Mouse (Mus musculus): ENCODE data around the gene Slc22a18. TPM values are rescaled to one million over a fixed set of nuclear protein-coding genes. Genes with fewer than 3 reads are reported as not detected.

The Slc22a18 gene
- 0.43 TPM in 2 replicates for polyA plus RNA-seq (2016; fragmentation: Nextera tagmentation; extraction: Ambion mirVana)

DNA sequence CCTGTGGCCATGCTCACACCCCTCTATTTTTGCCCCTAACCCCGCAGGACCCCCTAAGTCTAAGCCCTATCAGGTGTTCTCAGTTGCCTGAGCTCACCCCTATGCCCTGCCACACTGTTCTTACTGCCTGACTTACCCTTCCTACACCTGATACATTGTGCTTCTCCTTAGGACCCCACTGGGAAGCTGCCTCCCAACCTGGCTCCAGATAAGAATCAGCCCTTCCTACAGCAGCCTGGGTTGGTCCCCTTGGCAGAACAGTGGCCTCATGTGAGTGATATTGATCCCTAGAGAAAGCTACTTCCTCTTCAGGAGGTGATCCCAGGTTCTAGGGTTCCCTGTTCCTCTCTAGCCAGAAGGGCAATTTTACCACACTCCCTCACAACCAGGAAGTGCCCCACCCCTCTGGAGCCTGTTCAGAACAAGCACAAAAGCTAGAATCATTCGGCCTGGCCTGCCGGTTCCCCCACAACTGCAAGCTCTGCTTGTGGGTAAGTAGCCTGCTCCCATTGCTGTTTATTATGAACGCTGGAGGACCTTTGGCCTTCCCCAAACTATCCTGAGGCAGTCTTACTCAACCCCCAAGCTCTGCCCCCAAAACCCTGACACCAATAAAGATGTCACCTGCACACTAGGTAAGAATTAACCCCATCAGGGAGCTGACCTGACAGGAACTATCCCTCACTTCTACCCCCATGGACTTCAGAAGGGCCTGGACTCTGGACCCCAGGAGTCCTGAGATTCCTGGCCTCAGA lies at the start of gene Slc22a18:
TSS of gene Slc22a18 (plus strand) at position 390 of the 755 bp plus-strand sequence.
- DNase-seq (ENCODE audit: extremely low spot score, low spot score): no peak
- Histone ChIP-seq H3K4me1 (peaks cover 24% of the 10 kb centered on the region), H3K36me3 (replicated peaks) (no peaks in the 10 kb centered on the region), H3K27me3 (ENCODE audit: poor library complexity, severe bottlenecking) (peaks cover 52% of the 10 kb centered on the region), H3K9me3 (no peaks in the 10 kb centered on the region), H3K4me3 (no peak within 1 kb of the TSS), H3K27ac (no peak within 1 kb of the TSS)
- 55% methylated on average over 4 of the region's 4 CpGs for WGBS

DNA sequence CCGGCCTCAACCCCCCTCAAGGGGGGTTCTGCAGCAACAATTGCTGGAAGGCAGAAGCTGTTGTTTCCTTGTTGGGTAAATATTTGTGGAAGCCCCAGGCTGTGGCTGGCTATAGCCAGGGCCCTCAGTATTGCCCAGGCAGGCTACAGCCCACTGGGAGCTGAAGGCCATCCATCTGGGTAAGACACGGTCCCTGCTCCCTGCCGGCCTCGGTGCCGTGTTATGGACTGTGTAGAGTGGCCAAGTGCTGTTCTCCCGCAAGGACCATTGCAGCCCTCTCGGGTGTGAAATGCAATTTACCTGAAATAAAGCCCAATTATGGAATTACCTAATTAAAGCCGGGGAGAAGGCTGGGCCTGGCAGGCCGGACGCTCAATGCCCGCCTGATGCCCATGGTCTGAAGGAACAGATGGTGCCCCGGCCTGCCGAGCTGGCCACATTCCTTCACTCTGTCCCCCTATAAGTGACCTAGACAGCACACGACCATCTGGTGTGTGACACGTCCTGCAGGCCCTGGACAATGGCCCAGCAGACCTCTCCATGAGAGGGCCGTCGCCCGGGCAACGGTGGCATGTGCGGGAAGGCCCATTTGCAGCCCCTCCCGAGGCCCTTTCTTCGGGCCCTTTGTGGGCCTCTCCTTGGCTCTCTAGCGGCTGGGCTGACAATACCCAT lies 45.3 kb upstream of the Slc22a18 start:
- 47% methylated on average over 23 of the region's 23 CpGs for WGBS

DNA sequence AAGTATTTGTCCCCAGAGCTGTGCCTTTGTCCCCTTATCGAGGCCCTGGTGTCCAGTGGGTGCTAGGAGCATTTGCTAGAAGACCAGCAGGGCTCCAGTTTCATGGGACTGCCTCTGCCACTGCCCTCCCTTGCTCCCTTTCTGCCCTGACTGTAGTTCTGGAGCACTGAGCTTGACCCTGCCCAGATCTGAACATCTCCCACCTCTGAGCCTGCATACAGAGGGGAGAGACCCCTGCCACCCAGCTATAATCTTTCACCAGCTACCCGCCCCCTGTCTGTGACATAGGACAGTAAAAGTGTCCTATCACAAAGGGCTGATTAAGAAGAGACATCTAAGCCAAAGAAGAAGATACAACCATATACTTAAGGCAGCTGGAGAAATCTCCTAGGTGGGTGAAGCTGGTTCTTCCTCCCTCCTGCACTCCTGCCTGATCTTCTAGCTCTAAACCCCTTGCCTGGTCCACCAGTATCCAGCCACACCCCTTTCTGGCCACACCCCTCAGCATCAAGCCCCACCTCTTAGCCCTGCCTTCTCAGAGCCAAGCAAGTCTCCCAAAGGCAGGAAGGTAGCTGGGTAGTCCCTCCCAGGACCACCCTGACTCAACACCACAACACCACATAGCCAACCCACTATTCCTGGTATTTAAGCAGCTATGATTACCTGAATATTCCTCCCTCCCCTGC lies 44.6 kb upstream of the Slc22a18 start:
- no peaks in the 10 kb centered on the region for H3K9me3 ChIP-seq
- peak overlapping the region; percentile 21; the same call in 1 of the 2 replicates for H3K4me3 ChIP-seq
- peak overlapping the region; percentile 81 for H3K27ac ChIP-seq
- peaks cover 36% of the 10 kb centered on the region for H3K4me1 ChIP-seq
- H3K27me3 ChIP-seq (ENCODE audit: poor library complexity, severe bottlenecking): peaks cover 95% of the 10 kb centered on the region
- 48% methylated on average over 2 of the region's 2 CpGs for WGBS
- peak; percentile 39 for DNase-seq (ENCODE audit: extremely low spot score, low spot score)
- H3K36me3 ChIP-seq (replicated peaks): no peaks in the 10 kb centered on the region

More for the DNA sequence above, 45.3 kb upstream of the Slc22a18 start:
- DNase-seq (ENCODE audit: extremely low spot score, low spot score): peak; percentile 82
- Histone ChIP-seq H3K27ac (peak overlapping the region; percentile 81), H3K4me3 (peak overlapping the region; percentile 21; the same call in 1 of the 2 replicates), H3K27me3 (ENCODE audit: poor library complexity, severe bottlenecking) (peaks cover 95% of the 10 kb centered on the region), H3K36me3 (replicated peaks) (no peaks in the 10 kb centered on the region), H3K9me3 (no peaks in the 10 kb centered on the region), H3K4me1 (peaks cover 36% of the 10 kb centered on the region)

DNA sequence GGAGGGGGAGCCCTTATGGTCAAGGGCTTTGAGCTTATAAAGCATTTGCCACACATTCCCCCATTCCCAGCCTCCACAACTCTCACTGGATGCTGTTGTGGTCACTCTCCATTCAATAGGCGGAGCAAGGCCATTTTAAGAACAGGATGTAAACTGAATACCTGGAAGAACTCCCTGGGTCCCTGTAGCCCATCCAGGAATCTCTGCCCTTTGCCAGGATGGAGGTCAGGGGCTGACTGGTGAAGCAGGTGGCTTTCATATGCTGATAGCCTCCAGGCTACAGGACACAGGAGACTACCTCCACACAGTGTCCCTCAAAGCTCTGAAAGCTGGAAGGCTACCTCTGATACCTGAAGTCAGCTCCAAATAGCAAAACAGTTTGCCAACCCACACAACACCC lies 40.9 kb upstream of the Slc22a18 start:
- peaks cover 95% of the 10 kb centered on the region for H3K27me3 ChIP-seq (ENCODE audit: poor library complexity, severe bottlenecking)
- H3K9me3 ChIP-seq: no peaks in the 10 kb centered on the region
- no peak for DNase-seq (ENCODE audit: extremely low spot score, low spot score)
- WGBS: 73% methylated on average over 1 of the region's 1 CpGs
- peaks cover 33% of the 10 kb centered on the region for H3K4me1 ChIP-seq
- H3K36me3 ChIP-seq (replicated peaks): no peaks in the 10 kb centered on the region
- no peak overlapping the region for H3K27ac ChIP-seq
- H3K4me3 ChIP-seq: no peak overlapping the region

DNA sequence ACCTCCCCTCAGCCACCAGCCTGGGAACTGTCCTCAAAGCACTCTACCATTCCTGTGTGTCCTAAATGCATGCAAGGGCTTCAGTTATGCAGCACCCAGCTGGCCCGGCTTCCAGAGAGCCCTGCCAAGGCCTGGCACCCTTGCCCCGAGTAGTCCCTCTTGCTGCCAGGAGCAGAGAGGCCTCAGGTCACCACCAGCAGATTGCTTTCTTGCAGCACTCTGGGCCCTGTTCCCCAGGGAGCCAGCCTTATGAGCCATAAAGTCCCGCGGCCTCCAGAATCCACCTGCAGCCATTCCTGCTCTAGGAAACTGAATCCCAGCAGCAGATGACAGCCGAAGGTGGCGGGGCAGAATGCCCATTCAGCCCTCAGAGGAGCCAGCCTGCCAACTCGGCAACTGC lies 40.2 kb upstream of the Slc22a18 start:
- Histone ChIP-seq H3K27ac (peak overlapping the region; percentile 16; the same call in 1 of the 2 replicates), H3K9me3 (no peaks in the 10 kb centered on the region), H3K36me3 (replicated peaks) (no peaks in the 10 kb centered on the region), H3K27me3 (ENCODE audit: poor library complexity, severe bottlenecking) (peaks cover 95% of the 10 kb centered on the region), H3K4me3 (no peak overlapping the region), H3K4me1 (peaks cover 33% of the 10 kb centered on the region)
- 77% methylated on average over 7 of the region's 7 CpGs for WGBS
- DNase-seq (ENCODE audit: extremely low spot score, low spot score): no peak

DNA sequence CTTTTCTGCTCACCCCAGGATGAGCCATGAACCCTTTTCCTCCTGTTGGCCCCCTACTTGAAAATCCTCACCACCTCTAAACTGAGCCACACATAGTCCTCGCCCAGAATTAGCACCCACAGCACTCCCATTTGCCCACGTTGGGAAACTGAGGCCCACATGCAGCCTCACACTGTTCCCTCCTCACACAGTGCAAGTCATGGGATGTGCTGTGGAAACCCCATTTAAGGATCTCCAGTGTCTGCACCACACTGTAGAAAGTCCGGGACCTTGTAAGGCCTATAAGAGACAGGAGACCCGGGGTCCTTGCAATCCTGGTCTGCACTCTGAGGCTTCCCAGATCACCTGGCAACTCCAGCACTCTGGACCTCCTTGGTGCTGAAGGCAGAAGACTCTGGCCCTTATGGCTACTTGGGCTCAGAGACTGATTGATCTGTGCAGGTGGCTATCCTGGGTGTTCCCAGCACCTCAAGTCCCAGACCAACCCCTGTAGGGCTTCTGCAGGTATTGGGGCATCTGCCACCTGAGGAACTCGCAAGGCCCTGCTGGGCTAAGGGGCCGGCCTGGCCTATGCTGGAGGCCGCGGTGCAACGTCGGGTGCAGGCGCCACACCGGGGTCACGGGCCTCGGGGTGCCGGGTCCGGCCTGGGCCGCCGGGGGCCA lies 36.2 kb upstream of the Slc22a18 start:
- Histone ChIP-seq H3K27me3 (ENCODE audit: poor library complexity, severe bottlenecking) (peaks cover 100% of the 10 kb centered on the region), H3K4me3 (peak overlapping the region; percentile 60)

DNA sequence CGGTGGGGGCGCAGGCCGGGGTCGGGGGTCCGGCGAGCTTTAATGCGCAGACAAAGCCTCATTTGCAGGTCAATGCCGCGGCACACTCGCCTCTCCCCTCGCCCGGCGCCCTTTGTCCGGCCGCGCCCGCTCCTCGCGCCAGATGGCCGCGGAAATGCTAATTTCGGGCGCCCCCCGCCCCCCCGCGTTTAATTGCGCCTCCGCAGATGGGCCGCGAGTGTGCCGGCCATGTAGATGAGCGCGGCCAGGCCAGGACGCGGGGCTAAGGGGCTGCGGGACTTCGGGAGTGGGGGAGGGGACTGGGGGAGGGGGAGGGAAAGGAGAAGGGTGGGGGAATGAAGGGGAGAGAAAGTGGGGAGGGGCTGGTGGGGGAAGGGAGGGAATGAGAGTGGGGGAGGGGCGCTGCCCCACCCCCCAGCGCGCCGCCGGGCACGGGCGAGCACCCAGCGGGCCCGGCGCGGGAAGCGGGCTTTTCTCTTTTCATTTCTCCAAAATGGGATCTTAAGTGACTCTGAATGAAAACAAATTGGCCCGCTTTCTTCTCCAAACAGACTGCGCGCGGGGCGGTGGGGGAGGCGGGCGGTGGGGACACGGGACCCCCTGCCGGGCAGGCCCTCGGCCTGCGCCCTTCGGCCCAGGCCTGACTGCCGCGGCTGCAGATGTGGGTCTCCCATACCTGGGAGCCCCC lies 35.5 kb upstream of the Slc22a18 start:
- Histone ChIP-seq H3K27ac (peak overlapping the region; percentile 93), H3K27me3 (ENCODE audit: poor library complexity, severe bottlenecking) (peaks cover 100% of the 10 kb centered on the region), H3K4me1 (peaks cover 54% of the 10 kb centered on the region), H3K36me3 (replicated peaks) (no peaks in the 10 kb centered on the region), H3K4me3 (peak overlapping the region; percentile 60), H3K9me3 (no peaks in the 10 kb centered on the region)
- WGBS: under 1% methylated on average over 58 of the region's 63 CpGs
- DNase-seq (ENCODE audit: extremely low spot score, low spot score): peak; percentile 73

More for the DNA sequence above, 36.2 kb upstream of the Slc22a18 start:
- H3K4me1 ChIP-seq: peaks cover 51% of the 10 kb centered on the region
- 15% methylated on average over 18 of the region's 18 CpGs for WGBS
- DNase-seq (ENCODE audit: extremely low spot score, low spot score): no peak
- H3K27ac ChIP-seq: peak overlapping the region; percentile 93
- no peaks in the 10 kb centered on the region for H3K36me3 ChIP-seq (replicated peaks)
- no peaks in the 10 kb centered on the region for H3K9me3 ChIP-seq

DNA sequence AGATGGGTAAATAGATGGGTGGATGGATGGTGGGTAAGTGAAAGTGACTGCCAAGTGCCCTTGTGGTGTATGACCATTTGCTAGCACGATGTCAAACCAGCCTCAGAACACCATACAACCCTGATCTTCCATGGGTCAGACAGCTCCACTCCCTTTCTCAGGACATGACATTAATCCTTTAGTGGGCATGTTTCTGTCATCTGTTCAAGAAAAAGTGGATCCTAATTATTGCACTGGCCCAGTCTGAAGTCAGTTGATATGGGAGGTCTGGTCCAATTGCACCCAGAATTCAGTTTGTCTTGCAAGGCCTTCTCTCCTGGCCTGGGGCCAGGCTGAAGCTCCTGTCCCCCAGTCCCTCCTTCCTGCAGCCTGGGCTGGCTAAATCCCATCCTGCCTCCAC lies 34.6 kb upstream of the Slc22a18 start:
- H3K27ac ChIP-seq: no peak overlapping the region
- DNase-seq (ENCODE audit: extremely low spot score, low spot score): no peak
- no peaks in the 10 kb centered on the region for H3K9me3 ChIP-seq
- no peaks in the 10 kb centered on the region for H3K36me3 ChIP-seq (replicated peaks)
- H3K27me3 ChIP-seq (ENCODE audit: poor library complexity, severe bottlenecking): peaks cover 100% of the 10 kb centered on the region
- WGBS: 89% methylated on average over 1 of the region's 1 CpGs
- H3K4me3 ChIP-seq: peak overlapping the region; percentile 60; the same call in 1 of the 2 replicates
- H3K4me1 ChIP-seq: peaks cover 63% of the 10 kb centered on the region

DNA sequence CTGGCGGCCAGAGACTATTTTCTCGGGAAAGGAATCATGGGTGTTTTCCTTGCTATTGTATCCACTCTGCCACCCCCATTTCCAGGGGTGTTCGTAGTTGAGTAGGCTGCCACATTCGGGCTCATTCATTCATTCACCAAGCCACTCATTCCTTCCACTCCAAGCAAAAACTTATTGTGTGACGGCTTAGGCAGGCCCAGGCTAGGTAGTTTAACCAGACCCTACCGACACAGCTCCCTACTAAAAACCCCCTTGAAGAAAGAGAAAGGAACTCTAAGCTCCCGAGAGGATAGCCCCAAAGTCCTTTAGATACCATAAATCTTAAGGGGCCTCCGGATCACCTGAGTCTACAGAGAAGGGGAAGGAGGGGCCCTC lies 29.0 kb upstream of the Slc22a18 start:
- H3K4me1 ChIP-seq: peaks cover 73% of the 10 kb centered on the region
- no peak for DNase-seq (ENCODE audit: extremely low spot score, low spot score)
- no peaks in the 10 kb centered on the region for H3K9me3 ChIP-seq
- WGBS: 18% methylated on average over 8 of the region's 8 CpGs
- H3K36me3 ChIP-seq (replicated peaks): no peaks in the 10 kb centered on the region
- H3K27me3 ChIP-seq (ENCODE audit: poor library complexity, severe bottlenecking): peaks cover 100% of the 10 kb centered on the region
- peak overlapping the region; percentile 45 for H3K4me3 ChIP-seq
- peak overlapping the region; percentile 87 for H3K27ac ChIP-seq

DNA sequence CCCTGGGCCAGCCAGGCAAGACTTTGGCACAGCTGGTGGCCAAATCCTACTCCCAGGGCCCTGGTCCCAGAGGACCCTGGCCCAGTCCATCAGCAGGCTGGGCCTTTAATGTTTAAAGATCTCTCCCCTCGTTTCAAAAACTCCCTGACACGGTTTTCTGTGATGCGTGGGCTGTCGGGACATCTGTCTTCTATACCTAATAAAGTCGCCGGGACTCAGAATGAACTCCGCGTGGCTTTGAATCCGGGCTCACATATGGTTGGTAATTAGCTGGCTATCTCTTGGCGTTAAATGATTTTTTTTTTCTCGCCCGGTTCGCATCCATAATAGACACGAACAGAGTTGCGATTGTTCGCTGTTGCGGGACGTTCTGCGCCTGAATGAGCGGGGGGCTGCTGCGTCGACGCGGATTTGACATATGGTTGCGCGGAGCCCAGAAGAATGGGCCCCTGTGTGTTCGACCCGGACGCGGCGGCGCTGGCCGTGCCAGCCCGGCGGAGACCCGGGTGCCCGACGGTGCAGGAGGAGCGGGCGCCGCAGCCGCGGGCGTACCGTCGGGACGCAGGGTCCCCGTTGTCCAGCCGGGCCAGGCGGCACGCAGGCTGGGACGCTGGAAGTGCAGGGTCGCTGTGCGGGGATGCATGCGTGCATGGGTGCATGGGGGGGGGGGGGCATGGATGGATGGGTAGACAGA lies 28.4 kb upstream of the Slc22a18 start:
- peak overlapping the region; percentile 87 for H3K27ac ChIP-seq
- H3K36me3 ChIP-seq (replicated peaks): no peaks in the 10 kb centered on the region
- peak overlapping the region; percentile 45 for H3K4me3 ChIP-seq
- H3K9me3 ChIP-seq: no peaks in the 10 kb centered on the region
- 3% methylated on average over 55 of the region's 55 CpGs for WGBS
- DNase-seq (ENCODE audit: extremely low spot score, low spot score): peak; percentile 41
- H3K27me3 ChIP-seq (ENCODE audit: poor library complexity, severe bottlenecking): peaks cover 99% of the 10 kb centered on the region
- peaks cover 71% of the 10 kb centered on the region for H3K4me1 ChIP-seq

DNA sequence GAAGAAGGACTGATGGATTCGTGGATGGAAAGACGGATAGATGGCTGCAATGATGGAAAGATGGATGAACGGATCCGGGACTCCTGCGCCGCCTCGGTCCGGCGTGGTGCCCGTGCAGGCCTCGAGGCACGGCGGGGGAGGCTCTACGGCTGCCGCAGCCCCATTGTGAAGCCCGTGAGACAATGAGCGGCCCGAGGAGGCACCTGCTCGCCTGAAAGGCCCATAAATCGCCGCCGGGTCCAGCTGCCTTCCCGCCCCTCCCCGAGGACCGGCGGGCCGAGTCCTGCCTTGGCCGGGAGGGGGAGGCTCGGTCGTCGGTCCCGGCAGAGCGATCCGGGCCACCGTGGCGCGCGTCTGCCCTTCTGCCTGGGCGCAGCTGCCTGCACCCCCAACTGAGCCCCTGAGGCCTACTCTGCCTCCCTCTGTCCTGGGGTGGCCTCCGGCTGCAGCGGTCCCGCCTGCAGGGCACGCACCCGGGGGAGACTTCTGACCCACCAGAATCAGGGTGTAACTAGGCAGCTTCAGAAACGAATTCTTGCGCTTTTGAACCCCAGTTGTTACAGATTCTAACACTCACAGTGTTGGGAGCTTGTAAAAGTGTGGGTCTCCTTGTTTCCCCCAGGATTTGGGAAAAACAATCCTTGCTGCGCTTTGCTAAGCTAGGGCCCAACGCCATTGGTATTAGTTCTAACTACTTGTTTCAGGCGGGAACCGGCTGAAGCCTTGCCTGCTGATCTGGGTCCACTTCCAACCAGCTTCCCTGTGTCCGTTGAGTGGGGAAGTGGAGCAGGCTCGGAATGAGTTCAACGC lies 27.7 kb upstream of the Slc22a18 start:
- no peaks in the 10 kb centered on the region for H3K9me3 ChIP-seq
- peak; percentile 49 for DNase-seq (ENCODE audit: extremely low spot score, low spot score)
- no peaks in the 10 kb centered on the region for H3K36me3 ChIP-seq (replicated peaks)
- WGBS: 5% methylated on average over 53 of the region's 53 CpGs
- peaks cover 96% of the 10 kb centered on the region for H3K27me3 ChIP-seq (ENCODE audit: poor library complexity, severe bottlenecking)
- peak overlapping the region; percentile 87 for H3K27ac ChIP-seq
- H3K4me3 ChIP-seq: peak overlapping the region; percentile 45
- peaks cover 69% of the 10 kb centered on the region for H3K4me1 ChIP-seq
